Comparison of ENCODE assay signal across 9 mouse cellular contexts in genomic region chr5:131306908-131307655, GRCm38 (mm10). TPM values are rescaled to one million over a fixed set of nuclear protein-coding genes. Genes with fewer than 3 reads are reported as not detected.
DNase-seq lines count a peak whose midpoint lies in the region; ATAC-seq lines count a peak whose summit lies in the region.
"Had no signal": no experiment of that assay in that cellular context is flagged by ENCODE, and none has a peak within 500 bp of the region (broad histone marks: within the 10 kb centered on the region; RNA-seq: fewer than 3 reads in every experiment).

No protein-coding gene starts in this region.

- peak overlapping the region; percentile 59 for H3K27ac ChIP-seq in kidney, embryonic 14.5 days (ENCODE audit: low read depth, low read length)
- H3K27ac ChIP-seq in liver, embryonic 16.5 days (ENCODE audit: low read length): no peak overlapping the region

- peak overlapping the region; percentile 59 for H3K9ac ChIP-seq in kidney, embryonic 14.5 days (ENCODE audit: low read depth, low read length)
- no peak overlapping the region for H3K9ac ChIP-seq in liver, embryonic 16.5 days (ENCODE audit: low read depth, low read length)

- WGBS in kidney, embryonic 14.5 days: under 1% methylated on average over 62 of the region's 64 CpGs
- under 1% methylated on average over 64 of the region's 64 CpGs for WGBS in liver, embryonic 16.5 days (ENCODE audit: insufficient replicate concordance)

- H3K9me3 ChIP-seq in kidney, embryonic 14.5 days (ENCODE audit: control insufficient read depth, low read length): no peaks in the 10 kb centered on the region
- no peaks in the 10 kb centered on the region for H3K9me3 ChIP-seq in liver, embryonic 16.5 days (replicated peaks; ENCODE audit: control insufficient read depth, low read length)

- peak overlapping the region; percentile 96 for H3K4me2 ChIP-seq in kidney, embryonic 14.5 days (replicated peaks; ENCODE audit: low read depth, low read length)
- no peak overlapping the region for H3K4me2 ChIP-seq in liver, embryonic 16.5 days (ENCODE audit: low read depth, low read length)

- H3K36me3 ChIP-seq in kidney, embryonic 14.5 days (ENCODE audit: control insufficient read depth, insufficient read depth, low read length): no peaks in the 10 kb centered on the region
- H3K36me3 ChIP-seq in liver, embryonic 16.5 days (ENCODE audit: control insufficient read depth, insufficient read depth): no peaks in the 10 kb centered on the region

- peak; percentile 52; the same call in 1 of the 2 replicates for ATAC-seq in granulocyte monocyte progenitor cell, adult 5-6 weeks (replicated peaks; ENCODE audit: poor library complexity, severe bottlenecking)
- ATAC-seq in kidney, embryonic 14.5 days (ENCODE audit: low FRiP score, low TSS enrichment): peak; percentile 55
- no peak for ATAC-seq in liver, embryonic 16.5 days (ENCODE audit: low read depth)
- no peak for ATAC-seq in activated CD4-positive, CD25-positive, alpha-beta regulatory T cell, adult 4 months

- peaks cover 6% of the 10 kb centered on the region; the same call in 1 of the 2 replicates for H3K4me1 ChIP-seq in kidney, embryonic 14.5 days (ENCODE audit: control insufficient read depth, insufficient read depth, low read length)
- no peaks in the 10 kb centered on the region for H3K4me1 ChIP-seq in liver, embryonic 16.5 days (ENCODE audit: control insufficient read depth, low read depth, low read length)

- DNase-seq in ovary, postnatal 10 days (ENCODE audit: low spot score): peak; percentile 34
- DNase-seq in ovary, adult 18-20 months (ENCODE audit: low spot score): no peak
- peak; percentile 66 for DNase-seq in embryo, embryonic 11 days
- peak; percentile 19 for DNase-seq in ovary, postnatal 36 days (ENCODE audit: low spot score)

- peaks cover 20% of the 10 kb centered on the region for H3K27me3 ChIP-seq in kidney, embryonic 14.5 days (ENCODE audit: control insufficient read depth, insufficient read depth, low read length)
- peaks cover 23% of the 10 kb centered on the region for H3K27me3 ChIP-seq in liver, embryonic 16.5 days (ENCODE audit: control insufficient read depth, insufficient read depth, low read depth, low read length)

- peak overlapping the region; percentile 68 for H3K4me3 ChIP-seq in kidney, embryonic 14.5 days (ENCODE audit: low read length)
- peak overlapping the region; percentile 31 for H3K4me3 ChIP-seq in liver, embryonic 16.5 days (ENCODE audit: low read depth, low read length)

RNA-seq across cellular contexts. Expression of gene Galnt17, which starts 1.2 kb away (rescaled TPM):
- total RNA-seq in granulocyte monocyte progenitor cell, adult 5-6 weeks (2014; fragmentation: Nextera tagmentation): not detected in 2 replicates
- not detected in 2 replicates for total RNA-seq in granulocyte monocyte progenitor cell, adult 5-6 weeks (2017)
- polyA plus RNA-seq in kidney, embryonic 14.5 days (2014; fragmentation: Nextera tagmentation; extraction: Ambion mirVana): 1.3 and 2.3 TPM in 2 replicates
- polyA plus RNA-seq in liver, embryonic 16.5 days (2015; fragmentation: Nextera tagmentation; extraction: Ambion mirVana): 0.06 and 0.08 TPM in 2 replicates
- under 1 TPM in 1 of 2 experiments, not detected in 1; 0.32 TPM for polyA plus RNA-seq in activated CD4-positive, CD25-positive, alpha-beta regulatory T cell, adult 4 months (2017; shearing (Covaris generic))
- total RNA-seq: MEL had no signal

Comparison
In these comparisons a context has a peak if more than half of its experiments do, and no peak if none do; other contexts are left out.
1. ATAC-seq: peak in granulocyte monocyte progenitor cell, adult 5-6 weeks (single experiment) and kidney, embryonic 14.5 days (single experiment); none in liver, embryonic 16.5 days (single experiment) and activated CD4-positive, CD25-positive, alpha-beta regulatory T cell, adult 4 months (single experiment).